Mouse (Mus musculus): ENCODE results near the gene Zfp106.

DNA sequence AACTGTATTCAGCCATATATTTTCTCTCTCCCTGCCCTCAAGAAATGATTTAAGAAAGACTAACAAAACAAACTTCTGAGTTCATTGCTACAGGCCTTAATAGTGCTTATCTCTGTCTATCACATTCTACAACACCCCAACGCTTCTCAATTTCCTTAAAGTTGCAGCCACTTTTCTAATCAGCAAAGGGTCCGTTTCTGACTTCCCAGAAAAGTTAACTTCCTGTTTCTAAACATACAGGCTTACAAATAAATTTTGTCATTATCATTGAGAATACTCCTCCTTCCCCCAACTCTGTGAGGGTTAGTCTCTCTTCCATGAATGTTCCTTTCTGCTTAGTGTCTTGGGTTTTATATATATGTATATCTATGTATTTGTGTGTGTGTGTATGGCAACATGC lies 1.7 kb upstream of the Zfp106 start:
- TF ChIP-seq POLR2A (IDR thresholded peaks at IDR 0.05; ENCODE audit: extremely low read depth, insufficient read depth, low read length) (no peak), CTCF (IDR thresholded peaks at IDR 0.05; ENCODE audit: extremely low read depth, insufficient read depth, low read length) (no peak)
